Mouse (Mus musculus): ENCODE results near the gene Ralb.

The Ralb gene

DNA sequence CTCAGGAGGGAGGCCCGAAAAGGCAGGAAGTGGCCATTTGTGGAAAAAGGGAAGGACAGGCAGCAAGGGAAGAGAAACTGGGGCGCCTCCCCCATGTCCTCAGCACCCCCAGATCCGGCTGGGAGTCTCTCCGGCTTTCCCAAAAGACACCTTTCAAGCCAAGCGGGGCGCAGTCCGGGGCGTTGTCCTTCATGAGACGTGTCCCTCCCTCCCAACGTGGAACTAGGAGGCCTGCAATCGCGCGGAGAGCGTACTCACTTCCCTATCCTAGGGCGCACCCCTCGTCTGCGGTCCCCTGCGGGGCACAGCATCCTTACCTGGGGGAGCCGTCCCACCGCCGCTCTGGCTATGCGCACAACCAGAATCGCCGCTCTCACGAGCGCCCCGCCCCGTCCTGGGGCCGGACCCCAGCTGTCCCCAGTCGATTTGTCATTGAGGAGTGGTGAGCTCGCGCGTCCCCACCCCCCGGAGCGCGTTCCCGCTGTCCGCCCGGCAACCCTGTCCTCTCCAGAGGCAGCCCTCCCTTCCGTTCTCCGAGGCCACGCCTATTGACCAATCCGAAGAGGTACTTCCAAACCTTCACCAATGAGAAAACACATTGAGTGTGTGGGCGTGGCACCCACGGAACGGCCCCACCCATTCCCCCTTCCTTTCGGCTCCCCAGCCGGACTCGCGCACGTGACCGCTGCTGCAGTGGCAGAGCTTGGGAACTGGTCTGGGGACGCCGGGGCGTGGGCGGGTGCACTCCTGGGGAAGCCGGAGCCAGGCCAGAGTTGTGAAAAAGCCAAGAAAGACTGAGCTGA is at the start of gene Ralb:
TSS of gene Ralb (minus strand) at position 535 of the 803 bp plus-strand sequence.
- DNase-seq (ENCODE audit: low read depth): peak; percentile 98

DNA sequence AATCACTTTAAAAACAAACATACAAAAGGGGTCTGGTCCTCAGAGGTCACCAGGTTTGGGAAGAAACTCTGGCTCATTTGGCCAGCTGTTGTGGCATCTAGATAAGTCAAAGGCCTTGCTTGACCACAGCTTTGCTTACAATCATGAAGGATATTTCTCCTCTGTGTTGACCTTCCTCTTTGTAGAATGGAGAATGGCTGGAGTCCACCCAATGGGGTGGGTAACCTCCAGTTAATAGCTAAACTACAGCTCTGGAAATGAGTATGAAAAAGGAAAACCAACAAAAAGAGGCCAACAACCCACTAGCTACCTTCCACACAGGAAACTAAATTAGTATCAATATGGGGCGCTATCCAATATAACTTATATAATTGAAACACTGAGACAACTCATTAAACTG is 47.1 kb upstream of the Ralb start:
- DNase-seq (ENCODE audit: low read depth): no peak

DNA sequence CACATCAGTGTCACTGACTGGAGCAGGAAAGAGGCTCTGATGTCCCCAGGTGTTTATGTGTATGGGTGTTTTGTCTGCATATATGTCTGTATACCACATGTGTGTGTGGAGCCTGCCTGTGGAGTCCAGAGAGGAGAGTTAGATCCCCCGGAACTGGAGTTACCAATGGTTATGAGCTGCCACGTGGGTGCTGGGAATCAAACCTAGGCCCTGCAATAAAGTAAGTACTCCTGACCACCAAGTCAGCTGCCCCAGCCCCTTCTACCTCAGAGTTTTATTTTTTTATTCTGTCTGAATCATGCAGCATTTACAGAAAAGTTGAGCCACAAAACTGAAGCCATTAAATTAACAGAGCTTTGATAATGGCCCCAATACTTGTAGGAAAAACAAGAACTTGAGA is 45.5 kb upstream of the Ralb start:
- no peak for DNase-seq (ENCODE audit: low read depth)

DNA sequence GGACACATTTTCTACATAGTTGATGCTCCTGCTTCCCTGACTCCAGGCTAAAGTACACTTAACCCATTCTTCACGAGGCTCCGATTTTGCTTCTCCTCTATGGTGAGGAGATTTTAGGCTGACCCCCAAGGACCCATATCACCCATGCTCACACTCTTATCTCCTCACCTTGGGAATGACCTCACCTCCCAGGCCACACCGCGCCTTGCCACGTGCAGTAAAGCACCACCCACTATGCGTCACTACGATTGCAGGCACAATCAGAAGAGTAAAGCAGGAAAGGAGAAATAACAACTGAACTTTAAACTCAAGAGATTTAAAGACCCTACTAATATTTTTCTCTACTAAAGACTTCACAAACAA is 44.7 kb upstream of the Ralb start:
- no peak for DNase-seq (ENCODE audit: low read depth)

DNA sequence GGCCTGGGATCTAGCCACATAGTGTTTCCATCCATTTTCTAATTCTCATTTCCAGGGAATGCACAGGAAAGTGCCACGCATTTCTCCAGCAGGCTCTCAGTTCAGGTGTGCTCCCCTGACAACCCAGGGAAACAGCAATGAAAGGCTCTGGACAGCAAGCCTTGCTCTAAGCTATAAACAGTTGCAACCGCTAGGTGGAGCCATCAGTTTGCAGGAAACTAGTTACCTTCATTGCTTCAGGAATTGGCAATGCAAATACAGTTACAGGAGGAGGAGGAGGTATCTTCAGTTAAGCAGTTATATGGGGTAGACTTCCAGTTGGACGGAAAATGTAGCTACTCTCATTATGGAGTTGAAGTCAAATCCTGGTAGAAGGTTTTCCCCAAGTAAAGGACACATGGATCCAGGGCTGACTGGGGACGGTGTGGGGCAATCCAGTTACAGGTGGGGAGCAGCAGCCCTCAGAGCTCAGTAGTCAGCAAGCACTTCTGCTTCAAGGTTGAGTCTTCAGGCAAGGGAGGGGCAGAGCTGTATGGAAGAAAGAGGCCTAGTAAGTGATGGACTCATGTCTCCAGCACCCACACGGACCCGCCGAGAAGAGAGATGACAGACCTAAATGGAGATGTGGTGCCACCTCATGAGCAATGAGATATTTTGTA is 44.2 kb upstream of the Ralb start:
- peak; percentile 36 for DNase-seq (ENCODE audit: low read depth)

DNA sequence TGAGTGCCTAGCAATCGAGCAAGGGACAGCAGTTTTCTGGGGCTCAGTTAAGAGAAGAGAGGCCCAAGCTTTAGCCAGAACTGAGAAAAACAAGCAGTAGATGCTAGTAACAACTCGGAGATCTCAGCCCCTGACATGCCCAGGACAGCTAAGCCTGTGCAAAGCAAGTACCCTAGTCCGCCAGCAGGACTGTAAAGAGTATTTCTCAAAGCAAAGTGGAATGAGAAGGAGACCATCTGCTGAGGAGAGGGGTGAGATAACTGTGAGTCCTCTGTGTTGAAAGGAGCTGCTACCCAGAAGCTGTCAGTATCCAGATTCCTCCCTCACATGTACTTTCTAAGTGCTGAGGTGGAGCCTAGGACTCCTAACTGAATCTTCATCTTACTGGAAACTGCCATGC is 41.9 kb upstream of the Ralb start:
- DNase-seq (ENCODE audit: low read depth): no peak

DNA sequence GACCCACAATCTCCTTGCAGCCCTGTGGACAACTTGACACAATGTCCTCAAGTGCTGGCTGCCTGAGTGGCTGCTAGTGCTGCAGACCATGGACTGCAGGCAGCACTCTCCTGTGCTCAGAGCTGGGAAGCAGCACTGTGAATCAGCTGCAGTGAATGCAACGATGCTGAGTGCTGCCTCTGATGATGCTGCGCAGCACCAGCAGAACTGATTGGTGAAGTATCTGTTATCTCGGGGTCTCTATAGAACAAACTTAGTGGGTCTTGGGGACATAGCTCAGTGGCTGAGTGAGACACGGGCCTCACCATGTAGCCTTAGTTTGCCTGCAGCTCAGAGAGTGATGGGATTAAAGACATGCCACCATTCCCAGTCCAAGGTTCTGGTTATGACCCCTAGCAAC is 41.1 kb upstream of the Ralb start:
- DNase-seq (ENCODE audit: low read depth): no peak

DNA sequence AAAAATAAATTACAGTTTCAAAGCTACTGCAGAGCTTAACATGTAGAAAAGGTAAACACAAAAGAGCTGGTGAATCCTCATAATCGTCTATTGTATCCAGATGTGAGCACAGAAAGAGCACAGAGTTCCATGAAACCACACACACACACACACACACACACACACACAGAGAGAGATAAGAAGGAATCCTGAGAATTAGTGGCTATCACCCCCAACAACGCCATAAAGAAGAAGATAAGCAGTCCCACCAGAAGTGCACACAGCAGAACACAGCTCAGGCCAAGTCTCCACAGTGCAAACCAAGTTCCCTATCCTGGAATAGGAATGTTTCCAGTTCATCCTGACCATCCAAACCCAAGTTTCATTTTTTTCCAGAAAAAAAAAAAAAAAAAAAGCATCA is 40.6 kb upstream of the Ralb start:
- DNase-seq (ENCODE audit: low read depth): no peak

DNA sequence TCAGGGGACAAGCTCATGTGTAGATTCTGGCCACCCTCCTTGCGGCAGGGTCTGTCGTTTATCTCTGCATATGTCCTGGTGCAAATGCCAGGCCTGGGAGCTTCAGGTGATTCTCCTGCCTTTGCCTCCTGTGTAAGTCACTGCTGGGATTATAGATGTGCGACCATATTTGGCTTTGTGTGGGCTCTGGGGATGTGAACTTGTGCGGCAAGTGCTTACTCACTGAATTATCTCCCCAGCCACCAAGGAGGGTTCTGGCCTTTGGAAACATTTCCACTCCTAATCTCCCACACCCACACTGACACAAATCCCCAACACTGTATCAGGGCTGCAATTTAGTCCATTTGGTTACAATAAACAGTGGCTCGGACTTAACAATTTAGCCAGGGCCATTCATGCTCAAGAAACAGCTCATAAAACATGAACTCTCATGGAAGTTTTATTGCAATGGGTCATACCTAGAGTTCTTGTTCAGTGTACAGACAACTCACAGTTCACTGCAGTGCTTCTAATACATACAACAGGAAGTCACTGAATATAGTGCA is 40.1 kb upstream of the Ralb start:
- DNase-seq (ENCODE audit: low read depth): no peak

DNA sequence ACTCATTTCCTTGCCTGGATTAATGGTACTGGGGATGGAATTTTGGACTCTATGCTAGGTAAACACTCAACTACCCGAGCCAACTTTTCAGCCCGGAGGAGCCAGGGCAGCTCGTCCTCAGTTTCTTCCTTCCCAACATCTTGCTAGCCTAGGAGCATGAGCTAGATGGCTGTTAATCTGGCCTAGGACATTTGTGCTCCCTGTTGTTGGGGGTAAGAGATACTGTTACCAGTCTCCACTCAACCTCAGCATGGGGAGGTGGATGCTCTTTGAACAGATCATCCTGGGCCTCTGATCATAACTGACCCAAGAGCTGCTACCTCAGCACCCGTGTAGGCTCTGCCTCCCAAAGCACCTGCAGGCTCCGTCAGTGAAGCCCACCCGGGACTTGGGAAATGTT is 38.7 kb upstream of the Ralb start:
- no peak for DNase-seq (ENCODE audit: low read depth)

DNA sequence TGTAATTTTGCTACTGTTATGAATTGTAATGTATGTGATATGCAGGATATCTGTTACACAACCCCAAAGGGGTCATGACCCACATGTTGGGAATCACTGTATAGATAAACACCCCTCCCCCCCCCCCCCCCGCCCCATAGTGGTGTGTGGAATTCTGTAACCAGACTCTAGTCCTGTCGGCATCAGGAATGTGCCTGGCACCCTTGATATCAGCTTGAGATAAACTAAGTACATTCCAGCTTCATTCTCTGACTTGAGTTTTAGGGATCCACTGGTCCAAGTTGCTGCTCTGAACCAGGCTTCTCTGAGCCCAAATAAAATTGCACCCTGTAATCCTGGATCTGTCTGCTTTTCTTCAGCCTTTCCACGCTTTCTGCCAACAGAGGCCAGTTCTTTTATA is 37.0 kb upstream of the Ralb start:
- DNase-seq (ENCODE audit: low read depth): no peak

DNA sequence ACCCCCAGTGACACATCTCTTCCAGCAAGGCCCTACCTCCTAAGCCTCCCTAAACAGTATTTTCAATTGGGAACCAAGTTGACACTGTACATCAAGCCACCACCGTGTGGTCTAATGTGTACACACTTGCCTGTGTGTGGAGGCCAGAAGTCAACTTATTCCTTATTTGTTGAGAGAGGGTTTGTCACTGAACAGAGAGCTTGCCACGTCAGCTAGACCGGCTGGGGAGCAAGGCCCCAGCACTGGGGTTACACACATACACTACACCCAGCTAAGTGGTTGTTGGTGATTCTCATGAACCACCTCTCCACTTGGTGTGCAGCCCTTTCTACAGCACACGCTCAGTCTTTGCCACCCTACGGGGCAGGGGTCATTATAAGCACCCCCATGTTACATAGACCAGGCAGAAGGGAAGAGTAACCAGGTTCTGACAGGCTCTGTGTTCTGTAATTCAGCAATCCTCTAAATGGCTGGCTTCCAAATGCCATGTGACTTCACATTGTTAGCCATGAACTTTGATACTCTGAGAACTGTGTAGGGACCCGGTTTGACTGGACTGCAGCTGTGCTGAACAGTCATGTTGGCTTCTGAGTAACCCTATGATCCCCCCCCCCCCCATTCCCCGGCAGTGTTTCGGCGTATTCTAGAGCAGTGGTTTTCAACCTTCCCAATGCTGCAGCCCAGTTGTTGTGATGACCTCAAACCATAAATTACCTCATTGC is 36.4 kb upstream of the Ralb start:
- no peak for DNase-seq (ENCODE audit: low read depth)

DNA sequence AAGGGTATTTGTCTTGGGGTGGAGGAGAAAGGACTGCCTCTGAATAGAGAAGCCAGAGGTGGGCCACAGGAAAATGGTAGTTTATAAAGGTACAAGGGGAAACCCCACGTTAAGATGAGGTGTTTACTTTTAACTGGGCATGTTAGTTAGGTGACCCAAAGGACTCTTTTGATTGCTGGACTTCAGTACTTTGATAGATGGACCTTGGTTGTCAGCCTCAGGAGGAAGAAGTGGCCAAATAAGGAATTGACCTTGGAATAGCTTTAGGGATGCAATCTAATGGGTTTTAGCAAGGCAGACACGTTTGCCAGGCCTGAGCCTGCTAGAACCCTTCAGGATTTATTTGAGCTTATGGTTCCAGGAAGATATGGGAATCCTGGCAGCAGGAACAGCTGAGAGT is 34.7 kb upstream of the Ralb start:
- no peak for DNase-seq (ENCODE audit: low read depth)

DNA sequence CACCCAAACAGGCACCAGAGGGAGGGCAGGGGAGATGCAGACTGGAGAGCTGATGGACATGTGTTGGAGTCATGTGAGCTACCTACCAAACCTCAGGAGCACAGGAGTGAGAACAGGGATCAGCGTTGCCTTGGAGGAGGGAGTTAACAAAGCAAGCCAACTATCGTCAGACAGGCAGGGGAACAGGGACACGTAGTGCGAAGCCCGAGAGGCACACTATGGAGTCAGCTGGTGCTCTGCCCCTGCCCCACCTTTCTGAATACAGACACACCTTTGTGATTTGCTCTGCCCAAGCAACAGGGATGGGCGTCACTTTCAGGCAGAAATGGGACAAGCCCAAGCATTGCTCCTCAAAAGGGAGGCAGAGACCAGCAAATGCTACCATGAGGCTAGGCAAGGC is 33.1 kb upstream of the Ralb start:
- DNase-seq (ENCODE audit: low read depth): no peak

DNA sequence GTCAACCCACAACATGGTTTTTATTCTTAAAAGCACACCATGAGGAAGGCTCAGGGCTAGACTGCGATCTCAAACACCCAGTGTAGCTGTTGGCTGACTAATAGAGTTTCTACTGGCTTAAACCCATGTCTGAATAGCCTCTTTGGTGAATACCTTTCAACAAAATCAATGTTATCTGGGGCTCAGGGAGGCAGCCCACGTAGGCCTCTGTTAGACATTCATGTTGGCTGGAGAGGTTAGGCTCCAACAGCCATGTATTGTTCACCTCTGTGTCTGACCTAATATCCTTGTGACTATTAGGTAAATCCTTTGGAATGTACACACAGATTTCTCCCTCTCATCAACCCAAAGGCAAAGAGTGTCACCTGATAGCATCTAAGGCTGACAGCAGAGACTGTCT is 31.5 kb upstream of the Ralb start:
- DNase-seq (ENCODE audit: low read depth): peak; percentile 24

DNA sequence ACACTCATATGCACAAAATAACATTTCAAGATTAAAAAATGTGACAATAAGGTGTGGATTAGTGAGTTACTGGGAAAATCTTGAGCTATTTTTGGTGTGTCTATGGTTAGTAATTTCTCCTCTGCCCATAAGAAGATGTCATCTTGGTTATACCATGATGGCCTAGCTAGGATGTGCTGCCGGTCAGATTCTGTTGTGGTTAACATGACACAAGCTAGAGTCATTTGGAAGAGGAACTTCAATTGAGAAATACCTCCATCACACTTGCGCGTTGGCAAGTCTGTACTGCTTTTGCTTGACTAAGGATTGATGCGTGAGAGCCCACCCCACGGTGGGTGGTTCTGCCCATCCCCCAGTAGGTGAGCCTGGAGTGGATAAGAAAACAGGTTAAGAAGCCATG is 29.7 kb upstream of the Ralb start:
- no peak for DNase-seq (ENCODE audit: low read depth)

DNA sequence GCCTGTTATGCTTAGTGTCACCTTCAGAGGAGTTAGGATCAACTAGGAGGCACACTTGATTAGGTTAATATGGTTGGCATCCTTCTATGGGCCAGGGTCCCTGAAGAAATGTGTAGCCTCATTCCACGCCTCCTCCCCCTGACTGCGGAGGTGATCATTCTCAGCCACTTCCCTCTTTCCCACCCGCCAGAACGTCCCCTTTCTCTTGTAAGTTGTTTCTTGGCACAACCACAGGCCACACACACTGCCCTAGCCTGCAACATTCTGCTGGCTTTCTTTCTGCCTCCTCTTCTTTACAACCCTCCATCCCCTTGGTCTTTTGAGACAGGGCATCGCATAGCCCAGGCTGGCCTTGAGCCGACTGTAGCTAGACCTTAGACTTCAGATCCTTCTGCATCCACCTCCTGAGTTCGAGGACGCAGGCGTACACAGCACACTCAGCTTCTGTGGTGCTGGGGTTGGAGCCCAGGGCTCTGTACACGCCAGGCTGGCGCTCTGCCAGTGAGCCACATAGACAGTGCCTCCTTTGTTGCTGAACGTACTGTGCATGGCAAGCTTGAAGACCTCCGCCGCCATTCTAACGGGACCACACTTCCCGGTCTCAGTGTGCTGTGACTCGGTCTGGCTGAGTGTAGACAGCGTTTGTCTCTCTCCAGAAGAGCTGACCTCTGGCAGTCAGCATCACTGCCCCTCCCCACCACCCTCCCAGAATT is 28.7 kb upstream of the Ralb start:
- no peak for DNase-seq (ENCODE audit: low read depth)

DNA sequence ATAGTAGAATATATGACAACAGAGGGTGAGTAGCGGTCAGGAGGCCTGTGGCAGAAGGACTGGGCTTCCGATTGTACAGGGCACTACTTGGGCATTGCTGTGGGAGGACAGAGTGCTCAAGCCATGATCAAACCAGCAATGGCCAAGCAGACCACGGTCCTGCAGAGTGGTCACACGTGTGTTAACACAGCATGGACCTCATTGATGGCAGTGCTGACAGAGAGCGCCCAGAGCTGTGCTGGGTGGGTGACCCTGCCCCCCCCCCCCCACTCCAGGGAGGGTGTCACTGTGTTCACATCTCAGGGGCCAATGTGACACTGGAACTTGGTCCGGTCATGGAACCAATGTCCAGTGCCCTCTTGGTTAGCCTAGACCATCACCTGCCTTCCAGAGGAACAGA is 27.6 kb upstream of the Ralb start:
- no peak for DNase-seq (ENCODE audit: low read depth)

DNA sequence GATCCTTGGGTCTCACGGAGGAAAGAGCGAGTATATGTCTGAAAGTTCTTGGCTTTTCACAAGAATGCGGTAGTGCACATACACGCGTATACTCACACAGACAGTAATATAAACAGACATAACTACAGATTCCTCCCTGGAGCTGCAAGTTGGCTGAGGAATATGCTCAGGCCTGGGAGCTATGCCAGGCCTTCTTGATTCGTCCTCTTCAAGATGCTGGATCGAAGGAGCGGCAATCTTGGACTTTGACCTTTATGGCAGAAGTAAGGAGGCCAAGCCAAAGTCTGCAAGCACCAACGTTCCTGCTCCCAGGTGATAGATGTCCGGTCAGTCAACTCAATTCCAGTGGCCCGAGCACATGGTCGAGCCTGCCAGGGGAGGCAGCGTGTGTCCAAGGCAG is 26.3 kb upstream of the Ralb start:
- DNase-seq (ENCODE audit: low read depth): no peak

DNA sequence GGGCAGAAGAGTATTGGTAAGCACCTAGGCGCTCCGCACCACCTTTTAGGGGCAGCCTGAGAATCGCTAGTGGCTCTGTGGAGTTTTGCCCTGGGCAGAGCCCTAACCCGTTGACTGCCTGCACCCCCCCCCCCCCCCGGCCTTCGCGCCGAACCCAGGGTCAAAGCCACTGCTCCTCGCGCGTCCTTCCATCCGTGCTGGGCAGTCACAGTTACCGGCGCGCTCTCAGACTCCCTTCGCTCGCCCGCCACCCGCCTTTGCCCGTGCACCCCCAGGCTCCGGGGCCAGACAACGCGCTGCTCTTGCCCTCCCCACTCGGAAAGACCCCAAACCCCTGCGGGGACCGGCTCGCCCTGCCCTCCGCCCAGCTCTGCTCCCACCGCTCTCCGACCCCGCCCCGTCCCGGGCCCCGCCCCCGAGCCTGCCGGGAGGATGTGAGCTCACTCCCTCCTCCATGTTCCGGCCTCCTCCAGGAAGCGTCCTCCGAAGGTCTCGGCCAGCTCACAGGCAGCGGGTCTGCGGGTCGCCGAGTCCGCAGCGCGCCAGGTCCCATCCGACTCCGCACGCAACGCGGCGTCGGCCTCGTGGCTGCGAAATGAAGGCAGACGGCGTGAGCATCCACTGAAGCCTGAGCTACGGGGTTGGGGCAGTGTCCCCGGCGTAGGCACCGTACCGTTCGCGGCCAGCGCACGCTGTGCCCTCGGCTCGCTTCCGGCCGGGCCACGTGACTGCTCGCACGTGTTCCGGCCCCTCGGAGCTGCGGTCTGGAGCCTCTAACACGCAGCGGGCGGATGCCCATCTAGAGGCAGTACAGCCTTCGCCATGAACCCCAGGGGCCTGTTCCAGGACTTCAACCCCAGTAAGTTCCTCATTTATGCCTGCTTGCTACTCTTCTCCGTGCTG is 21.3 kb upstream of the Ralb start, which contains the start of gene Tmem185b:
TSS of gene Tmem185b (plus strand) at position 472 of the 903 bp plus-strand sequence.
- DNase-seq (ENCODE audit: low read depth): peak; percentile 53

DNA sequence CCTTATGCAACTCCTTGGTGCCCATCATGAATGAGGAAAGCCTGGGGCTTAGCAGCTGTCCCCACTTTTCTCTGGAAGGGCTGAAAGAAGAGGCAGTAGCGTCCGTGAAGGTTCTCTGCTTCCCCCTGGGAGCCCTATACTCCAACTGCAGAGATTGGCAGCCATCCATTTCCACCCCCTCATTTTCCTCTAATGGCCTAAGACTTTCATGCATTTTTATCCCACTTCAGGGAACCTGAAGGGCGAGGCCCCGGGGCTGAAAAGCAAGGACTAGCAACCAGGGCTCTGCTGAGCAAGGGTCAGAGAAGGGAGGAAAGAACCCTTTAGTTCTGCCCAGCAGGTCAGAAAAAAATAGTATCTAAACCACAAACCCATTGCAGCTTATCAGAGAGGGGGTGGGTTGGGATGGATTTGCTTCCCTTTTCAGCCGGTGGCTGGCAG is 20.4 kb upstream of the Ralb start:
- no peak for DNase-seq (ENCODE audit: low read depth)

Data from fibroblast of lung, adult 2 months (primary cell).